Mouse (Mus musculus) heart, adult 8-10 months (tissue): ENCODE results near the gene Oas2. TPM values are rescaled to one million over a fixed set of nuclear protein-coding genes. Genes with fewer than 3 reads are reported as not detected.
A peak's percentile ranks its signal among the peaks of the same experiment; 100 is the strongest.
"Not testable (repeated sequence)": the region's sequence is repeated elsewhere in the genome, so short reads cannot be mapped to it uniquely, and the experiment has no call there.

Experiments
- DNase-seq: peaks from one replicate; pipeline ENCODE4 v3.0.0; 2022; ENCODE audit warnings: low spot score
- total RNA-seq, 4 experiments: library from RNA; stranded (reverse); gene quantifications; 2 replicates each; pipeline ENCODE4 v1.2.4; 2022

Oas2 gene
- total RNA-seq, result 1 to 10 TPM in 1 of 4 experiments, under 1 TPM in 3; 0.62 to 1.0 (median 0.83) TPM

DNA sequence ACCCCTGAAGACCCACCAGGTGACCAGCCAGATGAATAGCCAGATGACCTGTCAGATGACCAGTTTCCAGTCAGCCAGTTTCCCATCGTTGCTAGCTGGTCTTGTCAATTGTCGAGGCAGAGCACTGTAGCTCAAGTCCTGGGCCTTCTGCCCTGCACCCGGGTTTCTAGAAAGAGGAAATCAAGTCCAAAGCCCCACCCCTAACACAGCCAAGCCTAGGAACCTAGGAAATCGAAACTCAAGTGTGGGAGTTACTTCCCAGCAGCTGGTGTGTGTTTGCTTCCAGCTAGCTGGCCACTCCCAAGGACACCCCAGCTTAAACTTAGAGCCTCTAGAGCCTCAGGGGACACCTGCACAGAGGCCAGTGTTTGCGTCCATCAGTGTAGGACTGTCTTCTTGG lies at the start of gene Oas2:
TSS of gene Oas2 (minus strand) at position 166 of the 400 bp plus-strand sequence.
- peak; percentile 26 for DNase-seq

DNA sequence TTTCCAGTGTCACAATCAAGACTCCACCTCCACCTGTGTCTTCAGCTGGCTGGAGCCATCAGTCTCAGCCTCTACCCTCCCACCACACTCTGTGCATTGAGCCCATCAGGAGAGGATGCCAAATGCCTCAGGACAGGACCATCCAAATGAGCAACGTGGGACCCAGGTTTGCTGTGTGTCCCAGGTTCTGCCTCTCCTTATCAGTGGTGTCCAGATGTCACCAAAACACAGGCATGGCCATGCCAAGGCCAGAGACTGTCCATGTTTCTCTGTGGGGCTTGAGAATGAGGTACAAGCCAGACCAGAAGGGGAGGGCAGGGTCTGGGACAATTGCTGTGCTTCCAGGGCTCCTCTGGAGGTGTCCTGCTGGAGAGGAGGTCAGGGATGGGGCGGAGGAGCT lies 49.3 kb upstream of the Oas2 start:
- DNase-seq, result not testable (repeated sequence)

DNA sequence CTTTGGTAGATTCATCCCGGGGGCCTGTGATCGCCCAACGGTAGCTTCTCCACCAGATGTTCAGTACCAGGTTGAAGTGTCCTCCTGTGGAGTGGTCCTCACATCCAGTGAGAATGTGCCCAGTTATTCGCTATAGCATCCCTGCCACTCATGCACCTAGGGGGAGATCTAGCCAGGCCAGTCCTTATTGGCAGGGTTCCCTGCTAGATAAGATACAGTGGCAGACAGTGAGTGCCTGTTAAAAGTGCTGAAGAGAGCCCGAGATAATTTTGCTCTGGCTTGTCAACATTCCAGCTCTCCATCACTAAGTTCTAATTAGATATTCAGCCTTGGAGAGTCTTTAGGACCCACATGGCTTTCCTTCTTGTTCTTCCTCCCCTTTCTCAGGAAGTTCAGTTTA lies 48.5 kb upstream of the Oas2 start:
- DNase-seq, result not testable (repeated sequence)

DNA sequence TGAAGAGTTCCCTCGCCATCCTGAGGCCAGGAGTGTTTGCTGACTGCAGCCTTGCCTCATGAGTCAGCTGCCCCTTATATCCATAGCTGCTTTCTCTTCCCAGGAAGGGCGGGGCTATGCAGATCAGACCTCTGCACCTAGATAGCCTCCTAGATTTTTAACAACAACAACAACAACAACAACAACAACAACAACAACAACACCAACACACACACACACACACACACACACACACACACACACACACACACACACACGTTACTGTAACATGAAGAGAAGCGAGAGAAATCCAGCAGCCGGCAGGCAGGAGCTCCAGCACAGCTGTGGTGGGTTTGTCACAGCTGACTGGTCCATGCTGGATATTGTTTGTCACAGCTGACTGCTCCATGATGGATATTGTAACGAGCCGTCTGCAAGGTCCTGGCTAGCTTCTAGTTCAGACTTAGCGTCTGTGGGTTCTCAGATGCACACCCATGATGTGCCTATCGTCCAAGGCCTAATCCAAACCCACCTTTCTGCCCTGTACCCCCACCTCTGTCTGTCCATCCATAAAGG lies 45.9 kb upstream of the Oas2 start, which contains the start of gene Oas1e:
TSS of gene Oas1e (minus strand) at position 51 of the 555 bp plus-strand sequence.
- DNase-seq, result not testable (repeated sequence)

DNA sequence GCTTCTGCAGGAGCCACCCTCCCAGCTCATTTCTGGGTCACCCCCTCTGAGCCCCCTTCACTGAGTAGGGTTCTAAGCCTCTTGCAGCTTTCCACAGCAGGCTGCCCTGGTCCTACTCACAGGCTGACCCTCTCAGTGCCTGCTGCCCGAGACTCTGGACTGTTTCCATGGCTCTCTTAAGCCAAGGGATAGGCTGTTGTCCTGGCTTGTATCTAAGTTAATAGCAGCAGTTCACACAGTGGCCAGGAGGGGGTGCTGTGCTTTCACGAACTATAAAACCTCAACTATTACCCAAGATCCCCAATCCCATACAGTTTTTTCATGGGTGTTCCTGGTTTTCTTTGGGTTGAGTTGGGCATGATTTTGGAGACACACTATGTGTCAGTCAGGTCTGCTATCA lies 43.4 kb upstream of the Oas2 start:
- DNase-seq, result no peak

DNA sequence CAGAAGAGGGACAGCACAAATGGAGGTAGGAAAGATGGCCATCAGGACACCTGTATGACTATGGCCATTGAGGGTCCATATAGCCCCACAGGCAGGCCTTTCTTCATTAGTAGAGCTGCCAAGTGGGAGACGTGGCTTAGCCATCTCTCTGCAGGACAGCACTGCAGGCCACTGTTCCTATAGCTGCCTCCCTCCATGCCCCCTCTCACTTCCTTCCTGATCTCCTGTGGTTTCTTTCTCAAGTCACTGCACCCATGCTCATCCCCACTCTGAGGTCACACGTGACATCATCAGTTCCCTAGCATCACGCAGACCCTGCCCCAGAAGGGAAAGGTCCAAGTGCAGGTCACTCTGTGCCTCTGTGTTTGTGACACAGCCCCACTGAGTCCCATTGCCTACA lies 37.4 kb upstream of the Oas2 start:
- no peak for DNase-seq

DNA sequence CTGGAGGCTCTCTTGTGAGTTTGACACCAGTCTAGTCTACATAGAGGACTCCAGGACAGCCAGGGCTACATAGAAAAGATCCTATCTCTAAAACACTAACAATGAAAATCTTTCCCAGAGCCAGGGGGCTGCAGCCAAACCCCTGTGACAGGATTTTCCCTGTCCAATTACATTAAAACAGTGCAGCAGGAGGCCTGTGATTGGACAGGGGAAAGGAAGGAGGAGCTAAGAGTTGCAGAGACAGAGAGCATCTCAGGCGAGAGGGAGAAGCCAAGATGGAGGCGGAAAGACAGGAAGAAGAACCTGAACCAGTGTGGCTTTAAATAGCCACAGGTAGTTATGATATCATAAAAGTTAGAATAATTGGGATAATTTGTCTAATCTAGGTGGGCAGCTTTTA lies 32.8 kb upstream of the Oas2 start:
- no peak for DNase-seq

DNA sequence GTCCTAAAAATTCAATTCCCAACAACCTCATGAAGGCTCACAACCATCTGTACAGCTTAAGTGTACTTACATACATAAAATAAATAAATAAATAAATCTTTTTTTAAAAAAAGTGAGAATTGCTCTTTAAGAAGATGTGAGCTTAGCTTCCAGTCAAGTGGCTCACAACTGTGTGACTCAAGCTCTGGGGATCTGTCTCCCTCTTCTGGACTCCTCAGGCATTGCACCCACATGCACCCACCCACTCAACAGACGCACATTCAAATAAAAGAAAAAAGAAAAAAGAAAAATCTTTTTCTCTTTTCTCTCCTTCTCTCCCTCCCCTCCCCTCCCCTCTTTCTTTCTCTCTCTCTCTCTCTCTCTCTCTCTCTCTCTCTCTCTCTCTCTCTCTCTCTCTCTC lies 32.0 kb upstream of the Oas2 start:
- no peak for DNase-seq

DNA sequence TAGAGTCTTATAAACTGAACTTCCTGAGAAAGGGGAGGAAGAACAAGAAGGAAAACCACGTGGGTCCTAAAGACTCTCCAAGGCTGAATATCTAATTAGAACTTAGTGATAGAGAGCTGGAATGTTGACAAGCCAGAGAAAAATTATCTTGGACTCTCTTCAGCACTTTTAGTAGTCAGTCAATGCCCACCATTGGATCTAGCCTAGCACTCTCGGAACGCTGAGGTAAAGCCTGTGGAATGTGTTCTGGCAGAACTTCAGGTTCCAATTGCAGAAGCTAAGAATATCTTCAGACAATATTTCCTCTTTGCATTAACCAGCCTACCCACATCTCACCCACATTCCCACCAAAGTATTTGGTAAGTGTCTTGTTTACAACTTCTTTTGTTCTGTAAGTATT lies 30.3 kb upstream of the Oas2 start:
- DNase-seq, result peak; percentile 39

DNA sequence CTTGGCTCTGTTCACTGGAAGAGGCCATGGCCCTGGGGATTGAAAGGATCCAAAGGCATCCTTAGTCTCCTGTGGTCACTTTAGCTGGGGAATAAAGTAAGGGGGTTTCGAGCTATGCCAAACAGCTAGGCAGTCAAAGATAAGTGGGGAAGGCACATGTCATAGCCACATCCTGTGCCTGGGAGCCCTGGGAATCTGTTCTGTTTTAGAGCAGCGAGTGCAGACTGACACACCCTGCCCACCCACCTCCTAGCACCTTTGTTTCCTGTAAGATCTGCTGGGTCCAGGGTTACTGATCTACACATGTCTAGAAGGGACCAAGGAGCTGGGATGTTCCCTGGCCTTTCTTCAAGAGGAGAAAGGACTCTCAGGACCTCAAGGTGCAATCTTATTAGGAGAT lies 29.3 kb upstream of the Oas2 start:
- no peak for DNase-seq

DNA sequence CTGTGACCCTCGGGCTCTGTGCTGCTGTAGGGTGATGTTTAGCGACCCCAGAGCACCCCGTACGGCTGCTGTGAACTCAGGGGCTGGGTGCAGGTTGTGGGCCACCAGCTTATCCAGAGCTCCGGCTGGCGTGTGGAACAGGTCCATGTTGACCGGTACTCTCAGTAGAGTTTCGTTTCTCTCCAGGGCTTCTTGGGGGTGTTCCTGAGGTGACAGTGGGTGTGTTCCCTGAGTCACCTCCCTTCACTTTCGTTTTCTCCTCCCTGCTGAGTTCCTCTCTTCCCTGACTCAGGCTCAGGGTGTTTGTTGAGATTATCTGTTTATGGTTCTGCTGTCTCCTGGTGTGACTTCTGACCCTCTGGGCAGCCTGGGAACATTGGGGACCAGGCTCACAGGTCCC lies 27.8 kb upstream of the Oas2 start, which contains the start of gene Oas3:
TSS of gene Oas3 (minus strand) at position 184 of the 400 bp plus-strand sequence.
- no peak for DNase-seq

DNA sequence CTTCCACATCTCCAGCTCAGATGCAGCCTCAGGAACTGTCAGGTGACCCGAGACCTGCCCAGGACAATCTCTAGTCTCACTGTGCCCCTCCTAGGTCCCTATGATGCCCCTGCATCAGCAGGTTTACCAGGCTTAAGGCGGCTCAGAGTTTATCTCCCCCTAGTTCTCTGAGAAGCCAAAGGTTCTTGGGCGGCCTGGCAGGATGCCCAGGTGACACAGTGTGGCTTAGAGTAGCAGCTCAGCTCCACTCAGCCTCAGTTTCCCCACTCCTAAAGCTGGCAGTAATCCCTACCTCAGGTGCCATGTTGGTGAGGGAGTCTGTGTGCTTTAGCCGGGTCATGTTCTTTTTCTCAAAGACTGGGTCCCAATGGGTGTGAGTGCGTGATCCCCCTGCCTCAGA lies 27.1 kb upstream of the Oas2 start:
- no peak for DNase-seq

DNA sequence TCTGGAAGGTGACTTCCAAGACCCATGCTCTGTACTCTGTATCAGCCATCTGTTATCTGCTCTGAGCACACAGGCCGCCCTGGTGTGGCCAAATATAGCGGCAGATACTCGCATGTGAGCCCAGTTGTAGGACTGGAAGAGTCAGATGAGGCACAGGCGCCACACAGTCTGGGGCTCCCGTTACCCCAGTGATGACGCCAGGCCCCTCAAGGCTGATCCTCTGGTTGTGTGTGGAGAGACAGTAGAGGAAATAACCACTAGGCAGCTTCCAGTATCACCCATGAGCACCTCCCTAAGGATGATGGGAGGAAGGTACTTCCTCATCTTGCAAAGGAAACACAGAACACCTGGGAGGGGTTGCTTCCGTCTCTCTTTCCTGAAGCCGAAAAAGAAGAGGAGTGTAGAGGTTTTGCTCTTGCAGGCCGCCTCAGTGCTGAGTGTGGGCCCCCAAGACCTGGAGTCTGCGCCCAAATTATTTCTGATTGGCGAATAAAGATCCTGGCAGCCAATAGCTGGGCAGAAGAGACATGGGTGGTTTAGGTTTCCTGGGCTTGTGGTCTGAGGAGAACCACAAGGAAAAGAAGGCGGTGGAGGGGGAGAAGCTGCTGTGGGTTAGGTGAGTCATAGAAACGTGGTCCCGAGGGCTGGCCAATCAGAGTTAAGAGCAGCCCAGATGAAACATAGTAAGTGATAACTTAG lies 25.8 kb upstream of the Oas2 start:
- DNase-seq, result no peak

DNA sequence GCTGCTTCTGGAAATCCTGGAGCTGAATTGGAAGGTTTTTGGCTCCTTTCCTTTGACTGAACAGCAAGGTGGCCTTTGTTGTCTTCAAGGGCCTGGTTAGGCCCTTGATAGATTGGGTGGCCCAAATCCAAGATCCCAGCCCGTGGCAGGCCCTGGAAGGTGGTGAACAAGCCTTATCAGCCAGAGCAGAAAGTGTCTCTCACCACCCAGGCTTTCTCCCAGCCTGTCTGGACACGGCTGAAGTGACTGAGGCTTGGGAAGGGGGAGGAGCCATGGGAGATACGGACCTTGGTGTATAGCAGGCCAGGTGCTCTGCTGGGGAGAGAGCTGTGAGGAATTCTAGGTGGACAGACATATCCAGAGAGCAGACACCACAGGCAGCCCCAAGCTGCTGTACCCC lies 19.7 kb upstream of the Oas2 start:
- DNase-seq, result no peak

DNA sequence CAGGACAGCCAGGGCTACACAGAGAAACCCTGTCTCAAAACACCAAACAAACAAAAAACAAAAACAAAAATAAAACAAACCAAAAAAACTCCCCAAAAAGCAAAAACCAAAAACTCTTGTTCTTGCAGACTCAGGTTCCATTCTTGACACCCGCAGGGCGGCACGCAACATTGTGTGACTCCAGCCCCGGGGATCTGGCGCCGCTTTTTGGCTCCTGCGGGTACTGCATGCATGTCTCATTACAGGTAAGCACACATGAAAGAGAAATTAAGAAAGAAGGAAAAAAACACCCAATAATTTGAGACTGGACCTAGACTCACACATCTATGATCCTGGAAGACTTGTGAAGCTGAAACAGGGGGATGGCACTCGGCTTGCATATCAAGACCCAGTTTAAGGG lies 15.4 kb upstream of the Oas2 start:
- no peak for DNase-seq

DNA sequence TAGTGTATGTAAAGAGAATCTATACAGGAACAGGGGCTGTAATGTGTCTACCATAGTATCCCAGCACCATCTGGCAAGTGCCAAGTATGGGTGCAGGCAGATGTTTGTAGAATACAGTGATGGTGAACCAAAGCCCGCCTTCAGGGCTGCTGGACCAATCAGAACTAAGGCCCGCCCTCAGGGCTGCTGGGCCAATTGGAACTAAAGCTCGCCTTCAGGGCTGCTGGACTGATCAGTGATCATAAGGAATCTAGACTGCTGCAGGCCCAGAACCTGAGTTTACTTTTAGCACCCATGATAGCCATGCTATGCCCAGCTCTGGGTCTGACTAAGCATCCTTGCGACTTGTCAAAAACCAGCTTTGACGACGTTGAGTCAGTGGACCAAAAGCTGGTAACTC lies 12.2 kb upstream of the Oas2 start:
- DNase-seq, result no peak

DNA sequence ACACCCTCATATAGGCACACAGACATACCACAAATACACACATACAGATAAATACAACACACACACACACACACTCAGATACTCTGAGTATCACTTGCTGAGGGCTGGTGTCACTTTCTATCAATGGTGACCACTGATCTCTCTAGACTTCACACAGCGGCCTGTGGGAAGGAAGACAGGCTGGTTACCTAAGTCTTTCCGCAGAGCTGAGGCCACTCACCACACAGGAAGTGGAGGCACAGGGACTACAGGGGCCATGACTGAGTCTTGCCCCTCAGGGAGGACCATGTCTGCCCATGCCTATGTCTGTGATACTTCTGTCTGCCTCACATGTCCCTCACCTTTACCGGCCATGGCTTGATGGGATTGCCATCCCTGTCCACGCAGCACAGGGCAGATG lies 4.6 kb upstream of the Oas2 start:
- no peak for DNase-seq

DNA sequence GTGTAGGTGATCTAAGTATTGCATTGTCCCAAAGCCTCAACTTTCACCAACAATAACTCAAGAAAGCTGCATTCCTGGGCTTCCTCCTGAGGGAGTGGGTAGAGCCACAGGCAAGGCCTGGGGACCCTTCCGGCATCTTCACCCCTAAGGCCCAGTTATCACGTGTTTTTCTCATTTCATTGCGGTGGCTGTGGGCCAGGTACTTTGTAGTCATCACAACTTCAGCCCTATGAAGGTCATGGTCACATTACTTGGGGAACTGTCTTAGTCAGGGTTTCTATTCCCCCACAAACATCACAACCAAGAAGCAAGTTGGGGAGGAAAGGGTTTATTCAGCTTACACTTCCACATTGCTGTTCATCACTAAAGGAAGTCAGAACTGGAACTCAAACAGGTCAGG lies 3.1 kb upstream of the Oas2 start:
- DNase-seq, result no peak

DNA sequence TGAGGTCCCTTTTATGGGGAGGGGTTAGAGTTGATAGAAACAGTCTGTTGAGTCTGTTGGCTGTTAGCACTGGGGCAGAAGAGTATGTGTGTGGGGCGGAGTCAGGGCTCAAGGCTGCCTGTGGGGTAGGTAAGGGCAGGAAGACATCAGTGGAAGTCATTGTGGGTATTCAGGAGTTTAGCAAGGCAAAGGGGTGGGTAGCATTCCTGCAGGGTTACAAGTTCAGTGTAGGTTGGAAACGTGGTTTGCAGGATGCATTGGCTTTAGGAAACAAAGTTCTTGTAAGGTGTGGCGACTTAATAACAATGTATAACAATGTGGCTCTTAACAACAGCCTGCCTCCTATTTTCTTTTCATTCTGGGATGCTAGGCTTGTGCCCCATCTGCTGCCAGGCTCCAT lies 1.6 kb upstream of the Oas2 start:
- no peak for DNase-seq

DNA sequence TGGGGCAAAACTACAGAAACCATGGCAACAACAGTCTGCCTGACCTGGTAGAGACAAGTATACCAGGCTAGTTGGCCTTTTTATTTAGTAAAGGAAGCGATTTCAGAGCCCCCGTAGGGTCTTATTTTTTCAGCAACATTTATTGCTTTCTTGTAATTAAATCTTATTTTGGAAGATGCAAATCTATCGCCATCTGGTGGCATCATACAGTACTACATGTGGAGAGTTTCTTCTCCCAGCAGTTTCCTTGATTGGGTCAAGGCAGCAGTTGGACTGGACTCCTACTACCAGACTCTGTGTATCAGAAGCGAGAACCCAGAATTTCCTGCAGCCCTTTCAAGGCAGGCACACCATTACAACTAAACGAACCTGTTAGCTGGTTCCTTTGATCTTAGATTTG lies 3.2 kb downstream of the Oas2 start:
- DNase-seq, result peak; percentile 58

DNA sequence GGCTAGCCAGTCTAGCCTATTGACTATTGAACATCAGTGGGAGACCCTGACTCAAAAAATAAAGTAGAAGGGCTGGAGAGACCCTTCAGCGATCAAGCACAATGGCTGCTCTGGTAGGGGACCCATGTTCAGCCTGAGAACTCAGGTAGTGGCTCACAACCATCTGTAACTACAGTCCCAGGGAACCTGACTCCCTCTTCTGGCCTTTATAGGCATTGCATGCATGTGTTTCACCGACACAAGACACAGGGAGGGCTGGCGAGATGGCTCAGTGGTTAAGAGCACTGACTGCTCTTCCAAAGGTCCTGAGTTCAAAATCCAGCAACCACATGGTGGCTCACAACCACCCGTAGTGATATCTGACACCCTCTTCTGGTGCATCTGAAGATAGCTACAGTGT lies 7.5 kb downstream of the Oas2 start:
- peak; percentile 18 for DNase-seq

DNA sequence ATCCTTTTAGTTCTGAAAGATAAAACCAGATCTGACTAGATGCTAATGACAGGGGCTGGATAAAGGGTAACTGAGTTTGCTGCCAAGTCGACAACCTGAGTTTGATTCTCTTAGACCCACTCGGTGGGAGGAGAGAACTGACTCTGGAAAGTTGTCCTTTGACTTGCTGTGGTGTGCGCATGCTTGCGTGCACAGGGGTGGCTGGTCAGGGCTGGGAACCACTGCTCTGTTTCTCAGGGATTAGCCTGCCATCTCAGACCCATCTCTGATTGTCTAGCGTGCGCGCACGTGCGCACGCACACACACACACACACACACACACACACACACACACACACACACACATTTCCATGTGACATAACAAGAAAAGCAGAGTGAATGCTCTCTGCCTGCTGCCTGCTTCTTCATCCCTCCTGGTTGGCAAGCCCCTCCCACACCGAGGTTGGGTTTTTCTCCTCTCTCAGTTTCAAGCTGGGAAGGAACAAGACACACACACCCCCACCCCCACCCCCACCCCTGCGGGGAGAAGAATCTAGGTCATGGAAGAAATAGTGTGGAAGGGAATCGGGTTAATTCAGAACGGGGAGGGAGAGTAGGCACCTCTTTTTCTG lies 15.2 kb downstream of the Oas2 start:
- no peak for DNase-seq

DNA sequence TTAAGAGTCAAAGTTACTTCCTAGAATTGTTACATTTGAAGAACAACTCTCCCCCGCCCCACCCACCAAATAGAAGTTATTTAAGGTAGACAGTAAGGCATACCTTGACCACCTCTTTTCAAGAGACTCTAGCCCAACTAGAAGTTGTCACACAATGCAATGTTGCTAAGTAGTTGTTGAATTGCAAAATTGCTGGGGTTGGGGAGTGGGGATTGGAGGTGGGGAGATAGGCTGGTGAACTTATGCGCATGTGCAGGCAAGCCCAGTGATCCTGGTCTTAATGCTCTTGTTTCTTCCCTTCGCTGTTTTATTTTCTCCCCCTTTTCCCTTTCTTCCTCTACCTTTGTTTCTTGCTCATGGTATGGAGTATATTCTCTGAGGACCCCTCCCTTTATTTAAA lies 16.0 kb downstream of the Oas2 start:
- DNase-seq, result no peak
